21 mouse cellular contexts compared by ENCODE assay signal in genomic region chr12:75851481-75851880, GRCm38 (mm10). TPM values are rescaled to one million over a fixed set of nuclear protein-coding genes. Genes with fewer than 3 reads are reported as not detected.
DNase-seq lines count a peak whose midpoint lies in the region; ATAC-seq lines count a peak whose summit lies in the region.
"Had no signal": no experiment of that assay in that cellular context is flagged by ENCODE, and none has a peak within 500 bp of the region (broad histone marks: within the 10 kb centered on the region; RNA-seq: fewer than 3 reads in every experiment).

No protein-coding gene starts in this region.

- DNase-seq in kidney, postnatal 4 days: no peak
- DNase-seq in 3T3-L1 (ENCODE audit: low read depth, low spot score): peak; percentile 45
- DNase-seq in NIH3T3 (ENCODE audit: low read depth): peak; percentile 62
- no peak for DNase-seq in midbrain, embryonic 14.5 days
- no peak for DNase-seq in urinary bladder, postnatal 4 days (ENCODE audit: low spot score in 2 of 2)
- DNase-seq: adrenal gland, postnatal 14 days; cerebellum, adult 11-12 months; cerebellum, adult 9-11 months; cerebellum, postnatal 36 days; gastrocnemius, adult 2 months had no signal

- H3K27ac ChIP-seq in kidney, embryonic 16.5 days (ENCODE audit: low read length): peak overlapping the region; percentile 81
- H3K27ac ChIP-seq in midbrain, embryonic 14.5 days (replicated peaks; ENCODE audit: low read depth, low read length): no peak overlapping the region
- no peak overlapping the region for H3K27ac ChIP-seq in midbrain, embryonic 15.5 days
- H3K27ac ChIP-seq: embryonic facial prominence, embryonic 10.5 days; forebrain, embryonic 10.5 days; hindbrain, embryonic 10.5 days; hindbrain, embryonic 14.5 days had no signal

- H3K27me3 ChIP-seq in kidney, embryonic 16.5 days (ENCODE audit: insufficient read depth, low read length): no peaks in the 10 kb centered on the region
- H3K27me3 ChIP-seq in midbrain, embryonic 14.5 days (ENCODE audit: control insufficient read depth, insufficient read depth, low read length): no peaks in the 10 kb centered on the region
- no peaks in the 10 kb centered on the region for H3K27me3 ChIP-seq in midbrain, embryonic 15.5 days (replicated peaks)
- H3K27me3 ChIP-seq: heart, embryonic 12.5 days had no signal

- 79% methylated on average over 8 of the region's 8 CpGs for WGBS in kidney, embryonic 16.5 days
- WGBS in midbrain, embryonic 14.5 days: 92% methylated on average over 8 of the region's 8 CpGs
- 92% methylated on average over 8 of the region's 8 CpGs for WGBS in midbrain, embryonic 15.5 days

- H3K4me3 ChIP-seq in kidney, embryonic 16.5 days (ENCODE audit: low read length): no peak overlapping the region
- H3K4me3 ChIP-seq in midbrain, embryonic 14.5 days (replicated peaks; ENCODE audit: low read depth, low read length): no peak overlapping the region
- H3K4me3 ChIP-seq in midbrain, embryonic 15.5 days: no peak overlapping the region
- H3K4me3 ChIP-seq: embryonic facial prominence, embryonic 10.5 days; forebrain, embryonic 10.5 days; gastrocnemius, adult 2 months; heart, embryonic 12.5 days; hindbrain, embryonic 10.5 days had no signal

- H3K9ac ChIP-seq in kidney, embryonic 16.5 days (replicated peaks; ENCODE audit: low read length): no peak overlapping the region
- H3K9ac ChIP-seq in midbrain, embryonic 14.5 days (replicated peaks; ENCODE audit: low read length): no peak overlapping the region
- H3K9ac ChIP-seq in midbrain, embryonic 15.5 days: no peak overlapping the region
- H3K9ac ChIP-seq: heart, embryonic 12.5 days; hindbrain, embryonic 14.5 days had no signal

- no peaks in the 10 kb centered on the region for H3K36me3 ChIP-seq in kidney, embryonic 16.5 days (ENCODE audit: insufficient read depth, low read length)
- H3K36me3 ChIP-seq in midbrain, embryonic 14.5 days (ENCODE audit: control insufficient read depth, insufficient read depth, low read length): no peaks in the 10 kb centered on the region
- no peaks in the 10 kb centered on the region for H3K36me3 ChIP-seq in midbrain, embryonic 15.5 days (replicated peaks)
- H3K36me3 ChIP-seq: G1E; heart, embryonic 12.5 days had no signal

- H3K4me1 ChIP-seq in kidney, embryonic 16.5 days (ENCODE audit: insufficient read depth, low read length): peaks cover 49% of the 10 kb centered on the region
- H3K4me1 ChIP-seq in midbrain, embryonic 14.5 days (ENCODE audit: control insufficient read depth, insufficient read depth, low read length): peaks cover 3% of the 10 kb centered on the region; the same call in 1 of the 2 replicates
- peaks cover 16% of the 10 kb centered on the region; the same call in 1 of the 2 replicates for H3K4me1 ChIP-seq in midbrain, embryonic 15.5 days

- H3K4me2 ChIP-seq in kidney, embryonic 16.5 days (replicated peaks; ENCODE audit: low read depth, low read length): no peak overlapping the region
- no peak overlapping the region for H3K4me2 ChIP-seq in midbrain, embryonic 14.5 days (ENCODE audit: low read length)
- no peak overlapping the region for H3K4me2 ChIP-seq in midbrain, embryonic 15.5 days
- H3K4me2 ChIP-seq: heart, embryonic 12.5 days; hindbrain, embryonic 14.5 days had no signal

- no peaks in the 10 kb centered on the region for H3K9me3 ChIP-seq in kidney, embryonic 16.5 days (ENCODE audit: low read length)
- no peaks in the 10 kb centered on the region for H3K9me3 ChIP-seq in midbrain, embryonic 14.5 days (ENCODE audit: control insufficient read depth, low read length)
- H3K9me3 ChIP-seq in midbrain, embryonic 15.5 days: no peaks in the 10 kb centered on the region
- H3K9me3 ChIP-seq: embryonic facial prominence, embryonic 10.5 days; forebrain, embryonic 10.5 days; G1E; heart, embryonic 12.5 days; hindbrain, embryonic 10.5 days had no signal

- no peak for ATAC-seq in kidney, embryonic 16.5 days (ENCODE audit: low FRiP score, low TSS enrichment)
- peak; percentile 36 for ATAC-seq in granulocyte monocyte progenitor cell, adult 5-6 weeks (replicated peaks; ENCODE audit: poor library complexity, severe bottlenecking)
- ATAC-seq in midbrain, embryonic 14.5 days (ENCODE audit: low FRiP score, low TSS enrichment): no peak
- ATAC-seq in midbrain, embryonic 15.5 days (replicated peaks): no peak
- ATAC-seq: CD4-positive, CD25-positive, alpha-beta regulatory T cell, adult 4 months; forebrain, embryonic 14.5 days had no signal

RNA-seq across cellular contexts. Expression of gene Syne2, which starts 33.5 kb away (rescaled TPM):
- polyA plus RNA-seq in kidney, embryonic 16.5 days (2015; fragmentation: Nextera tagmentation; extraction: Ambion mirVana): 58.7 and 61.9 TPM in 2 replicates
- 6.4 and 7.2 TPM in 2 replicates for total RNA-seq in granulocyte monocyte progenitor cell, adult 5-6 weeks (2014; fragmentation: Nextera tagmentation)
- total RNA-seq in granulocyte monocyte progenitor cell, adult 5-6 weeks (2017): 6.1 and 9.7 TPM in 2 replicates
- polyA plus RNA-seq in midbrain, embryonic 14.5 days (2014; fragmentation: Nextera tagmentation; extraction: Ambion mirVana): 45.0 and 63.5 TPM in 2 replicates
- polyA plus RNA-seq in midbrain, embryonic 15.5 days (2015; fragmentation: Nextera tagmentation; extraction: Ambion mirVana): 52.7 and 56.0 TPM in 2 replicates
- polyA plus RNA-seq: G1E had no signal

Comparison
In these comparisons a context has a peak if more than half of its experiments do, and no peak if none do; other contexts are left out.
1. DNase-seq: peak in 3T3-L1 (single experiment) and NIH3T3 (single experiment); none in kidney, postnatal 4 days (0 of 2), midbrain, embryonic 14.5 days (single experiment) and urinary bladder, postnatal 4 days (0 of 2).